Mouse (Mus musculus) MEL (cell line): Measurements from ENCODE around the gene Rdh16f2. TPM values are rescaled to one million over a fixed set of nuclear protein-coding genes. Genes with fewer than 3 reads are reported as not detected.

ENCODE experiments used
- DNase-seq: peaks from one replicate; pipeline ENCODE4 v3.0.0; 2011; ENCODE audit warnings: low read depth, low spot score
- H3K27ac ChIP-seq: 2 replicates; pipeline ENCODE4 v1.5.1; 2012; ENCODE audit warnings: low read depth, mild to moderate bottlenecking, control low read depth, low read length, moderate library complexity; ENCODE audit not compliant: control insufficient read depth
- H3K27me3 ChIP-seq, 2 experiments: fragments of 150-350 bp in 1 of 2; sonication (generic) in 1 of 2; 2 replicates each; pipeline ENCODE4 v1.6.1; 2012; ENCODE audit warnings: low read length in 2 of 2, mild to moderate bottlenecking in 2 of 2, improper control_type of control experiment in 1 of 2, moderate library complexity in 1 of 2; ENCODE audit not compliant: insufficient read depth in 2 of 2, control insufficient read depth in 1 of 2
- H3K36me3 ChIP-seq, 2 experiments: 2 replicates each; pipeline ENCODE4 v1.6.1; 2012 to 2014; ENCODE audit warnings: low read length in 2 of 2, improper control_type of control experiment in 1 of 2, inconsistent platforms in 1 of 2, mild to moderate bottlenecking in 1 of 2; ENCODE audit not compliant: insufficient read depth in 2 of 2, control insufficient read depth in 1 of 2
- H3K4me1 ChIP-seq, 2 experiments: fragments of 150-350 bp in 1 of 2; sonication (generic) in 1 of 2; 2 replicates each; pipeline ENCODE4 v1.6.1; 2012; ENCODE audit warnings: low read length in 2 of 2, improper control_type of control experiment in 1 of 2, mild to moderate bottlenecking in 1 of 2; ENCODE audit not compliant: insufficient read depth in 2 of 2, control insufficient read depth in 1 of 2
- H3K4me3 ChIP-seq, 2 experiments: fragments of 150-350 bp in 1 of 2; sonication (generic) in 1 of 2; 2 replicates each; pipeline ENCODE4 v1.5.1; 2012; ENCODE audit warnings: low read depth in 2 of 2, low read length in 2 of 2, mild to moderate bottlenecking in 2 of 2, moderate library complexity in 2 of 2, control low read depth in 1 of 2, improper control_type of control experiment in 1 of 2; ENCODE audit not compliant: control insufficient read depth in 1 of 2, insufficient read depth in 1 of 2
- H3K79me2 ChIP-seq: 2 replicates; pipeline ENCODE4 v1.6.1; 2012; ENCODE audit warnings: mild to moderate bottlenecking, low read length, moderate library complexity; ENCODE audit not compliant: control insufficient read depth, poor library complexity, insufficient read depth
- H3K9ac ChIP-seq: 2 replicates; pipeline ENCODE4 v1.6.1; 2012; ENCODE audit warnings: low read depth, mild to moderate bottlenecking, control low read depth, low read length, moderate library complexity; ENCODE audit not compliant: control insufficient read depth, poor library complexity, severe bottlenecking
- H3K9me3 ChIP-seq: fragments of 150-350 bp; sonication (generic); replicated peaks from 2 replicates; pipeline ENCODE4 v1.6.1; 2012; ENCODE audit warnings: mild to moderate bottlenecking, low read length, improper control_type of control experiment, moderate library complexity; ENCODE audit not compliant: insufficient read depth
- CTCF ChIP-seq, 3 experiments: IDR thresholded peaks in 2 of 3; conservative IDR thresholded peaks in 1 of 3; 2 replicates each; pipeline ENCODE4 v1.5.1; 2011 to 2012; ENCODE audit warnings: low read length in 3 of 3, low read depth in 2 of 3, mild to moderate bottlenecking in 2 of 3, improper control_type of control experiment in 1 of 3, inconsistent platforms in 1 of 3, mixed read lengths in 1 of 3, moderate library complexity in 1 of 3; ENCODE audit not compliant: control insufficient read depth in 1 of 3, insufficient read depth in 1 of 3, poor library complexity in 1 of 3, severe bottlenecking in 1 of 3
- E2F4 ChIP-seq: IDR thresholded peaks from 2 replicates; pipeline ENCODE4 v1.6.1; 2011; ENCODE audit warnings: low read depth, low read length, improper control_type of control experiment, borderline replicate concordance
- ELF1 ChIP-seq: IDR thresholded peaks from 2 replicates; pipeline ENCODE4 v1.6.1; 2014; ENCODE audit warnings: low read depth, mild to moderate bottlenecking, inconsistent platforms, low read length, improper control_type of control experiment, moderate library complexity
- EP300 ChIP-seq, 2 experiments: IDR thresholded peaks; 2 replicates each; pipeline ENCODE4 v1.6.1; 2011; ENCODE audit warnings: improper control_type of control experiment in 2 of 2, low read length in 2 of 2, low read depth in 1 of 2, mild to moderate bottlenecking in 1 of 2
- HCFC1 ChIP-seq: IDR thresholded peaks from 2 replicates; pipeline ENCODE4 v1.6.1; 2012; ENCODE audit warnings: low read depth, mild to moderate bottlenecking, inconsistent platforms, low read length, improper control_type of control experiment, moderate library complexity
- JUND ChIP-seq: IDR thresholded peaks from 2 replicates; pipeline ENCODE4 v1.6.1; 2011; ENCODE audit warnings: low read depth, mild to moderate bottlenecking, improper control_type of control experiment, low read length
- MAZ ChIP-seq: IDR thresholded peaks from 2 replicates; pipeline ENCODE4 v1.6.1; 2012; ENCODE audit warnings: low read depth, mild to moderate bottlenecking, inconsistent platforms, low read length, improper control_type of control experiment
- MEF2A ChIP-seq: IDR thresholded peaks from 2 replicates; pipeline ENCODE4 v1.6.1; 2014; ENCODE audit warnings: low read depth, mild to moderate bottlenecking, inconsistent platforms, low read length, improper control_type of control experiment; ENCODE audit not compliant: poor library complexity, insufficient replicate concordance, severe bottlenecking; ENCODE audit errors: extremely low read depth
- MYB ChIP-seq: IDR thresholded peaks from 2 replicates; pipeline ENCODE4 v1.6.1; 2011; ENCODE audit warnings: mild to moderate bottlenecking, low read depth, low read length, improper control_type of control experiment
- NELFE ChIP-seq: IDR thresholded peaks from 2 replicates; pipeline ENCODE4 v1.6.1; 2011; ENCODE audit warnings: low read depth, low read length, improper control_type of control experiment
- POLR2A ChIP-seq, 2 experiments: IDR thresholded peaks; 2 replicates each; pipeline ENCODE4 v1.6.1; 2011 to 2012; ENCODE audit warnings: low read length in 2 of 2, mild to moderate bottlenecking in 2 of 2, control low read depth in 1 of 2, improper control_type of control experiment in 1 of 2, low read depth in 1 of 2, moderate library complexity in 1 of 2; ENCODE audit not compliant: control insufficient read depth in 1 of 2, insufficient read depth in 1 of 2, poor library complexity in 1 of 2
- POLR2AphosphoS2 ChIP-seq: IDR thresholded peaks from 2 replicates; pipeline ENCODE4 v1.6.1; 2011; ENCODE audit warnings: low read length, improper control_type of control experiment
- POLR2AphosphoS5 ChIP-seq: IDR thresholded peaks from 2 replicates; pipeline ENCODE4 v1.6.1; 2012; ENCODE audit warnings: low read depth, borderline replicate concordance, mild to moderate bottlenecking, inconsistent platforms, low read length, moderate library complexity, mixed read lengths
- SIN3A ChIP-seq: IDR thresholded peaks from 2 replicates; pipeline ENCODE4 v1.6.1; 2012; ENCODE audit warnings: low read length, improper control_type of control experiment, inconsistent platforms
- SMC3 ChIP-seq: IDR thresholded peaks from 2 replicates; pipeline ENCODE4 v1.6.1; 2011; ENCODE audit warnings: low read depth, low read length, improper control_type of control experiment
- TAL1 ChIP-seq: IDR thresholded peaks from 2 replicates; pipeline ENCODE4 v1.6.1; 2012; ENCODE audit warnings: mild to moderate bottlenecking, inconsistent platforms, low read length, moderate library complexity, mixed read lengths
- TBP ChIP-seq: IDR thresholded peaks from 2 replicates; pipeline ENCODE4 v1.8.0; 2011; ENCODE audit warnings: low read depth, low read length, improper control_type of control experiment
- TCF12 ChIP-seq: IDR thresholded peaks from 2 replicates; pipeline ENCODE4 v1.6.1; 2014; ENCODE audit warnings: low read depth, mild to moderate bottlenecking, inconsistent platforms, low read length, improper control_type of control experiment, moderate library complexity
- USF1 ChIP-seq: IDR thresholded peaks from 2 replicates; pipeline ENCODE4 v1.6.1; 2014; ENCODE audit warnings: low read depth, mild to moderate bottlenecking, inconsistent platforms, low read length, improper control_type of control experiment, moderate library complexity
- ZKSCAN1 ChIP-seq: IDR thresholded peaks from 2 replicates; pipeline ENCODE4 v1.6.1; 2012; ENCODE audit warnings: low read depth, mild to moderate bottlenecking, inconsistent platforms, low read length, improper control_type of control experiment, moderate library complexity
- ZMIZ1 ChIP-seq: IDR thresholded peaks from 2 replicates; pipeline ENCODE4 v1.6.1; 2012; ENCODE audit warnings: low read depth, mild to moderate bottlenecking, inconsistent platforms, low read length, improper control_type of control experiment, moderate library complexity
- ZNF384 ChIP-seq: IDR thresholded peaks from 2 replicates; pipeline ENCODE4 v1.6.1; 2012; ENCODE audit warnings: low read depth, mild to moderate bottlenecking, inconsistent platforms, low read length, improper control_type of control experiment
- polyA plus RNA-seq, 2 experiments: library from polyadenylated mRNA; stranded (reverse) in 1 of 2; unstranded in 1 of 2; fragments of >175 nt in 1 of 2; fragments of >200 nt in 1 of 2; gene quantifications; 2 replicates each; pipeline versions ENCODE4 v1.2.1 to v1.2.4; 2012; ENCODE audit warnings: low replicate concordance in 2 of 2, low read depth in 1 of 2; ENCODE audit not compliant: insufficient read length in 2 of 2, insufficient read depth in 1 of 2, missing spikeins in 1 of 2
- total RNA-seq: library from RNA; depleted of rRNA; stranded (reverse); fragments of 300-350 nt; gene quantifications from 2 replicates; pipeline ENCODE4 v1.2.3, GENCODE M21; 2012

Rdh16f2 gene
- total and polyA plus RNA-seq, 3 experiments = 0.07 TPM; not detected in 2

DNA sequence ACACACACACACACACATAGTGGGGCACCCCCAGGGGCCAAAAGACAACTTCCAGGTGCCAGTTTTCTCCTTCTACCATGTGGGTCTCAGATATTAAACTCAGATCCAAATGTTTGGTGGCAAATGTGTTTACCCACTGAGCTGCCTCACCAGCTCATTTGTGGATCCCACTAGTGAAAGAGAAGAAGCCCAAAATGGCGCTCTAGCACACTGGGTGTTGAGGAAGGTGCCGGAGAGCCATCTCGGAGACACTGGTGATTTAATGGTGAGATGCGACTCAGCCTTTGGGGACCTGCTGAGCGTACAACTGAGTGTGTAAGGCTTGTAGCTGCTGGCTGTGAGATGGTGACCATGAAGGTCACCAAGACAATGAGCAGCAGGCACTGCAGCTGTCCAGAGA is 51.4 kb downstream of the Rdh16f2 start:
- DNase-seq = no peak
- TF ChIP-seq ZNF384 = no peak
- TF ChIP-seq CTCF (IDR thresholded peaks at IDR 0.05 in 2 of 3, conservative IDR thresholded peaks at IDR 0.05 in 1 of 3; ENCODE audit: control insufficient read depth in 1 of 3, insufficient read depth in 1 of 3, low read depth in 2 of 3, low read length in 3 of 3, poor library complexity in 1 of 3, severe bottlenecking in 1 of 3) = no peak
- no peak for TF ChIP-seq TAL1
- no peak for TF ChIP-seq SMC3
- no peak for TF ChIP-seq MAZ
- TF ChIP-seq ZMIZ1 = no peak
- TF ChIP-seq POLR2A (IDR thresholded peaks at IDR 0.05; ENCODE audit: control insufficient read depth in 1 of 2, insufficient read depth in 1 of 2, low read depth in 1 of 2, low read length in 2 of 2, poor library complexity in 1 of 2) = no peak
- TF ChIP-seq SIN3A = no peak

DNA sequence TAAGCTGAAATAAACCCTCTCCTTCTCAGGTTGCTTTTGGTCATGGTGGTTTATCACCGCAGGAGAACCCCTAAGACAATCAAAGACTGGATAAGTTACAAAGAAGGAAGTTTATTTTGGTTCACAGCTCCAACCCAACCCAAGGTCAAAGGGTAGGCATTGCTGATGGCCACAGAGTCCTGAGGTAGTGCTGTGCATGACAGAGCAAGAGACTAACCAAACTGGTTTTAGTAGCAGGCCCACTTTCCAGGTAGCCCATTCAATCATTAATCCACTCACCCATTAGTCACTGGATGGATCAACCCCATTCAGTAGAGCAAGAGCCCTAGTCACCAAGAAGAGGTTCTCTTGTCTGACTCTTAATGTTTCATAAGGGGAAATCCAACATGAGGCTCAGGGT is 56.0 kb downstream of the Rdh16f2 start:
- Histone ChIP-seq H3K4me1 (no peaks in the 10 kb centered on the region), H3K27me3 (peaks cover 8 to 9% of the 10 kb centered on the region in 2 experiments), H3K27ac (no peak overlapping the region), H3K9ac (no peak overlapping the region), H3K36me3 (no peaks in the 10 kb centered on the region), H3K9me3 (no peaks in the 10 kb centered on the region), H3K79me2 (no peaks in the 10 kb centered on the region), H3K4me3 (no peak overlapping the region)
- TF ChIP-seq MYB (no peak), ZKSCAN1 (no peak), POLR2AphosphoS2 (no peak), CTCF (IDR thresholded peaks at IDR 0.05 in 2 of 3, conservative IDR thresholded peaks at IDR 0.05 in 1 of 3; ENCODE audit: control insufficient read depth in 1 of 3, insufficient read depth in 1 of 3, low read depth in 2 of 3, low read length in 3 of 3, poor library complexity in 1 of 3, severe bottlenecking in 1 of 3) (no peak)
- DNase-seq = no peak

More for the DNA sequence above, 51.4 kb downstream of the Rdh16f2 start:
- Histone ChIP-seq H3K9me3 (no peaks in the 10 kb centered on the region), H3K79me2 (no peaks in the 10 kb centered on the region), H3K27me3 (peaks cover 7 to 8% of the 10 kb centered on the region in 2 experiments), H3K9ac (no peak overlapping the region), H3K4me1 (no peaks in the 10 kb centered on the region), H3K4me3 (no peak overlapping the region), H3K36me3 (no peaks in the 10 kb centered on the region), H3K27ac (no peak overlapping the region)

DNA sequence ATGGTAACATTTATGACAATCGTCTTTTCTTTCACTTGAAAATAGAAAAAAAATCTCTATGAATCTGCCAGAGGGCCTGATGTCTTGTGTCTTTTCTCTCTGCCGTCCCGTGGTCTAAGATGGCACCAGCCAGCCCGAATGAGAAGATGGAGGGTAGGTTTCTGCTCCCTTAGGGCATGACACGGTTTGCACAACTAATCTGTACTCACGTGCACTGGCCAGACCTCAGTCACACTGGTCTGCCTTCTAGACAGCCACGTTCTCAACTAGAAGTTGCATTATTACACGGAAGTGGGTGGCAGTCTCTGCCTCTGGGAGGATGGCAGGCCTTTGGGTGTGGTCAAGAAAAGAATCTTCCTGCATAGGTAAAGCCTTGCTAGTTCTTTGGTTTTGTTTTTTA is 56.8 kb downstream of the Rdh16f2 start:
- no peak for DNase-seq
- H3K9ac ChIP-seq = no peak overlapping the region

More for the DNA sequence above, 56.8 kb downstream of the Rdh16f2 start:
- Histone ChIP-seq H3K36me3 (no peaks in the 10 kb centered on the region), H3K27ac (no peak overlapping the region), H3K4me3 (no peak overlapping the region), H3K79me2 (no peaks in the 10 kb centered on the region), H3K27me3 (peaks cover 8 to 9% of the 10 kb centered on the region in 2 experiments), H3K4me1 (no peaks in the 10 kb centered on the region), H3K9me3 (no peaks in the 10 kb centered on the region)
- TF ChIP-seq ZKSCAN1 (no peak), TCF12 (no peak), POLR2AphosphoS5 (no peak), JUND (no peak), MEF2A (no peak), TBP (no peak), NELFE (no peak), EP300 (IDR thresholded peaks at IDR 0.05; ENCODE audit: low read depth in 1 of 2, low read length in 2 of 2) (no peak), CTCF (IDR thresholded peaks at IDR 0.05 in 2 of 3, conservative IDR thresholded peaks at IDR 0.05 in 1 of 3; ENCODE audit: control insufficient read depth in 1 of 3, insufficient read depth in 1 of 3, low read depth in 2 of 3, low read length in 3 of 3, poor library complexity in 1 of 3, severe bottlenecking in 1 of 3) (no peak), E2F4 (no peak), TAL1 (no peak), USF1 (no peak), HCFC1 (no peak), ELF1 (no peak)
